Mouse (Mus musculus): ENCODE data around the gene Iqch.

Gene Iqch

DNA sequence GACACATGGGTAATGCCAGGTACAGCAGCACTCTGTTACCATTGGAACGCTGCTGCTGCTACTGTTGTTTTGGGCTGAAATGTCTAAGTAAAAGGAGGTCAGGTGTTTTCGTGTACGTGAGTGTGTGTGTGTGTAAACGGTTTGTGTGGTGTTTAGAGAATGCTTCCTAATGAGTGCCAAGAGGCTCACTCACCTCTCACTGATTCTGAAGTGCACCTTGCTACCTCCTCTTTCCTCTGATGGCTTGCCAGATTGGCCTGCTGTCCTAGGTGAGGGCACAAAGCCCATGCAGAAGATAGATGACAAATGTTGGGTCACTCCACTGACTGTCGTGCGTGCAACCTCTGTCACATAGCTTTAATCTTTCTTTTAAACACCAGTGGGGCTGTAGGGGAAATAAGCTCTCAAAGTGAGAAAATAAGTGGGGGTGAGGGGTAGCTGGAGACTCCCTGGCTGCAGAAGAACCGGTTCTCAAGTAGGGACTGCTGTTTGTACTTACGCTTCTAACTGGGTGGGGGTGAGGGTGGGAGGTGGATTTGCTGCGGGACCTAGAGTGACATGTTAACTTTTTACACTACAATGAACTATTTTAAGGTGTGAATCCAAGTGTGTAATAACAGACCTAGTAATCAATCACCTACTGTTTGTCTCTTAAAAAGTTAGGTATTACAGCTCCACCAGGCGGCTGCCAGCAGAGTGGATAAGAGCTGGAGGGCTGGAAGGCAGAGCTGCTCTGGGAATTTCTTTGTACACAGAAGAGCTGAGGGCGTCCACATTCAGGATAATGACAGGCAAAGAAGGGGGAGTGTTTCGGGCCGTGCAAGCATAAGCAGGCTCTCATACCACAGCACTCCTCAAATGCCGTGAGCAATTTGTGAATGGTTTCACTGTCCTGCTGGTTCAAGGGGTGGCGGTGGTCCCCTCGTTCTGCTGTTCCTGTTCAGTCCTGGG, 10.5 kb upstream of the Iqch start:
- in situ Hi-C loops (cut with MboI, MseI) = no loop called here

DNA sequence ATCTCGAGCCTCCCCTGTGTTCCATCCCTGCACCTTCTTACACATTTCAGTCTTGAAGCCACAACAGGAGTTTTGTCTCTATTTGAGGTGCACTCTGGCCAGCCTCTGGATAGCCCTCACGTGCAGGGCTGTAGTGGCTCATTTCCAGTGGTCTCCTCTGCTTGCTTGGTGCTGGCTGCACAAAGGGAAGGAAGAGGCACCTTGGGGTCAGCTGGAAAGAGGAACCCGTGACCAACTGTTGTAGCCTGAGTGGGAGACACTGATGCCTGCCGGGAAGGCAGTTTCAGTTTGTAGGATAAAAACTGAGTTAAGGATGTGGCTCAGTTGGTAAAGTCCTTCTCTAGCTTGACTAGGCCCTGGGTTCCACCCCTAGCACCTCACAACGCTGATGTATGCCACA, 9.7 kb upstream of the Iqch start:
- in situ Hi-C loops (cut with MboI, MseI) = no loop called here

DNA sequence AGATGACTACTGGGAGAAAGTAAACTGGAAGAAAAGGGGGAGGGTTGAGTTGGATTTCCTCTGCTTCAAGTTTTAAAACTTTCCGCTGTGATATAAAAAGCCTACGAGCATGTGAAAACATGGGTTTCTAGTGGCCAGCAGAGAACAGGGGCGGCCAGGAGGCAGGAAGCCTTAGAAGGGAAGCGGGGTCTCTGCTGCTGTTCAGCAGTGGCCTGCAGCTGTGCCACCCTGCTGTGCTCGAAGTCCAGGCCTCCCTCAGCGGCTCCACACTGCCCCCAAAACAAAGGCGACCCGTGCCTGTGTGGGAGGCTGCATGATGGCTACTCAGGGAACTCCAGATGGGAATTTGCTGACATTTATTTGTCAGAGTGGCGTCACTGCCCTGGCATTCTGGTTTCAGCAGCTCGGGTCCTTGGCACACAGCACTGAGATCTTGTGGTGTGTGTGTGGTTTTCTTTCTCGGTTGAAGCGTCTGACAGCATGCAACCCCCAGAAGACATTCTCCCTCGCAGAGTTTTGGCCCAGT, 8.6 kb upstream of the Iqch start:
- in situ Hi-C loops (cut with MboI, MseI) = no loop called here

DNA sequence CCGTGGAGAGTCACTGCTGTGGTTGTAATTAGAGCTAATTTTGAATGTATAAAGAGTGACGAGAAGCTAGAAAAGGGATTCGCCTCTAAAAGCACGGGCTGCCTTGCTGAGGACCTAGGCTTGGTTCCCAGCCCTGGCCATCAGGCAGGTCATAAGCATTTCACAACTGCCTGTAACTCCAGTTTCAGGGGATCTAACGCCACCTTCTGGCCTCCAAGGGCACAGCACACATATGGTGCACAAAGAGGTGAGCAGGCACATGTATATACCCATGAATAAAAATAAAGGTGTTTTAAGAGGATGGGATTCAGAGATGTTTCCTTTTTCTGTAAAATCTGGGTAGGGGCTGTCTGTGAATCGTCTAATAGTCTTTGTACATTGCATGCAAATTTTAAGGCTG, 7.9 kb upstream of the Iqch start:
- in situ Hi-C loops (cut with MboI, MseI) = no loop called here

DNA sequence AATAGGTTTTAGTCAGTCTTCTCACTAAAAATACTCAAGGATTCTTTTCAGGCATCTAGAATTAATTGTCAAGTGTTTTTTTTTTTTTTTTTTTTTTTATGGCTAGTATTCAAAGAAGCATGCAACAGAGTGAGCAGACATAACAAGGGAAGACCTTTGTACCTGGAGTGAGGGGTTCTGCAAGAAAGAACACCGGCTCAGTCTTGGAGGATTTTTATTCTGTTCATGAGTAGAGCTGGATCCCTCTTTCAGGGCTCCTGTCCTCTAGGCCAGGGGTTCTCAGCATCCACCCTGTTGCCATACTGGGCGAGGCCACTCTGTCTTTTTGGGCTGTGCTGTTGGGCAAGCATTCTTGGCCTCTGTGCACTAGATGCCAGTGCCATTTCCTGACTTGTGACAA, 7.5 kb upstream of the Iqch start:
- in situ Hi-C loops (cut with MboI, MseI) = no loop called here

DNA sequence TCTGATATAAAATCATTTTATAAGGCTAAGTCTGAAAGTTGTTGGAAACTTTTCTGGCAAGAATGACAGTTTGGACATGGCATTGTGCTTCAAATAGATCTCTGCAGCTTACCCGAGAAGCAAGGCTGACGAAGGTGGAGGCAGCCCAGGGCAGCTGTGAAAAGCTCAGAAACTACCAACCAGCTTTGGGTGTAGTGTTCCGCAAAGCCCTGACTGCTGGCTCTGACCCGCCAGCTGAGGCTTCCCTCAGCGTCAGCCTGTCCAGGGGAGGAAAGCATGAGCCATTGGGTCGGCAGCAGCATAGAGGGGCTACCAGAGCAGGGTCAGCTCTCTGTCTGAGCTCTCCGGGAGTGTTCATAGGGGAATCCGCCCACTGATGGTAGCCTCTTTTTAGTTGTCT, 7.0 kb upstream of the Iqch start:
- in situ Hi-C loops (cut with MboI, MseI) = no loop called here

DNA sequence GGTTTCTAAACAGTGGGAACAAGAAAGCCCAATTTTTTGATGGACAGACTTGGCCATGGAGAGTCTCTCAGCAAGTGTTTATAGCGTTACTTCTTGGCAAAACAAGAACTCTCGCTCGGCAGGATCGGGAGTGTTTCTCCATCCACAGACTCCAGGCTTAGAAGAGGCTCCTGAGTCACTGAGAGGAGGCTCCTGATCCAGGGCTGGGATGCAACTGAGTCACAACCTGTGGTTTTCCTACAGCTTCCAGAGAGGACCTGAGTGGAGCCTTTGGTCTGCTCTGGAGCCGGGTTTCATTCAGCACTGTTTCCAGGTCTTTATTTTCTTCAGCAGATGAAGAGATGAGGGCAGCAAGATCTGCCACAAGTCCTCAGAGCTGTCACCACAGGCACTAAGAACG, 5.7 kb upstream of the Iqch start:
- in situ Hi-C loops (cut with MboI, MseI) = no loop called here

DNA sequence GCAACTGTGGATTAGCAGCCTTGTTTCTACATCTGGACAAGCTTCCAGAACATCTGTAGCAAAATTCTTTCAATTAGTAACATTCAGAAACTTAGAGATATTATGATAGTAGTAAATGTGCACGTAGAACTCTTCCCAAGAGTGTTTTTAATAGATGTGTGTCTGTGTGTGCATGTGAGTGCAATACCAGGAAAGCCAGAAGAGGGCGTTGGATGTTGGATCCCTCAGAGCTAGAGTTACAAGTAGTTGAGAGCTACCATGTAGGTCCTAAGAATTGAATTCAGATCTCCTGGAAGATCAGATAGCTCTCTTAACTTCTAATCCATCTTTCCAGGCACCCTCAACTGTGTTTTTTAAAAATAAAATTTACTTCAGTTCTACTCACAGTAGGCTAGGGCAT, 4.3 kb upstream of the Iqch start:
- in situ Hi-C loops (cut with MboI, MseI) = no loop called here

DNA sequence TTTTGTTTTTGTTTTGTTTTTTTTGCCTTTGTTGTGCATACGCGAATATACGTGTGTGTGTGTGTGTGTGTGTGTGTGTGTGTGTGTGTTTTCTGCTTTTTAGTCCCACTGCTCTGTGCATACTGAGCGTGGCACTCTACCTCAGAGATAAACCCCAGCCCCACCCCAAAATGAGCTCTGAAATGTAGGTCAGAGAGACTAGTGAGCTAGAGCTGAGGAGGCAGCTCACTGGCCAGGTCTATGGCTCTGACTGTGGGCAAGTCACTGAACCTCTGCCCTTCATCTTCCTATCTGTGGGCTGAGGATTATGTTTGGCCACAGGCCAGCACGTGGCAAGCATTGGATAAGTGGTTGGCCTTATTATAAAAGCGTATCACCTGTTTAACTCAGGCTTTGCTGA, 1.6 kb upstream of the Iqch start:
- in situ Hi-C loops (cut with MboI, MseI) = no loop called here

DNA sequence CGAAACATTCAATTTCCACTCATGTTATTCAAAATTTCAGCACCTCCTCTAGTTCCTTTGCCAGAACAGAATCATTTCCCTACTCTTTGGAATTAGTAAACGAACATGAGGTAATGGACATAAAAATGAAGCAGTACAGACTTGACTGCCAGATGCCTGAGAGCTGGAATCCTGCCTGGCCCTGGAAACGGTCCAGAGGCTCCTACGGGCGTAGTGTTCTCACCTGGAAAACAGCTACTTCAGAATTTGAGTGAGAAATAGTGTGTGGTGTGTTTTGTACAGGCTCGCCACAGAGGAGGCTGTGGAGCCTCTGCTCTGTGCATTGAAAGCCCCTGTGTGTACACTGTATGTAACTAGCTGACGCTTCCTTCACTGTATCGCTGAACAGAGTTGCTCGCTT, 5.6 kb downstream of the Iqch start:
- in situ Hi-C loops (cut with MboI, MseI) = no loop called here

DNA sequence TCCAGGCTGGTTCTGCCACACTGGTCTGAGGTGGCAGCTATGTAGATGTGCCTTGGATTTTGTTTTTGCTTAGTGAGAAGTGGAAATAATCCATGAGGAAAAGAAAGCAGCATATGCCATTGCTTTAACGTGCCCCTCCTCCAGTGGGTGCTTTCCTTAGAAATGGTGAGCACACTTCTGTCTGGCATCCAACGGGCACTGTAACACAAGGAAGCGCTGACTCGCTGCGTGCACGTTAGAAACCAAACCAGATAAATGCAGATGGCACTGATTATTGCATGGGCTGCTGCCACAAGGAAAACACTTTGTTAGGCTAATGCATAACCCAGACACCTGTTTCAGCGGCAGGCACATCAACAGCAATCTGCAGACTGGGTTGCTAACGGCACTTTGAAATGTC, 6.6 kb downstream of the Iqch start:
- in situ Hi-C loops (cut with MboI, MseI) = no loop called here

DNA sequence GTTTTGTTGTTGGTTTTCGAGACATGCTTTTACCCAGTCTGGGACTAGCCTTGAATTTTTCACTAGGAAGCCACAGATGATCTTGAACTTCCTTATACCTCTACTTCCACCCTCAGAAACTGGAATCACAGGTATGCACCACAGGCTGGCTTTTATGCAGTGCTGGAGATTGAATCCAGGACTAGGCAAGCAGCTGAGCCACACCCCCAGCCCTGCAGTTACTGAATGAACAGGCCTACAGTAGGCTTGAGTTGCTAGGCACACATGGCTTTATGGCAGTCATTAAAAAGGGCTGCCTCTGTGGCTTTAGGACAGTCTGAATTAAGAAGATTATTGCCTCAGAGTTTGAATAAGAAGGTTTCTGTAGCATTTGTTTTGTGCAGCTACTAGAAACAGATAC, 7.3 kb downstream of the Iqch start:
- in situ Hi-C loops (cut with MboI, MseI) = no loop called here

DNA sequence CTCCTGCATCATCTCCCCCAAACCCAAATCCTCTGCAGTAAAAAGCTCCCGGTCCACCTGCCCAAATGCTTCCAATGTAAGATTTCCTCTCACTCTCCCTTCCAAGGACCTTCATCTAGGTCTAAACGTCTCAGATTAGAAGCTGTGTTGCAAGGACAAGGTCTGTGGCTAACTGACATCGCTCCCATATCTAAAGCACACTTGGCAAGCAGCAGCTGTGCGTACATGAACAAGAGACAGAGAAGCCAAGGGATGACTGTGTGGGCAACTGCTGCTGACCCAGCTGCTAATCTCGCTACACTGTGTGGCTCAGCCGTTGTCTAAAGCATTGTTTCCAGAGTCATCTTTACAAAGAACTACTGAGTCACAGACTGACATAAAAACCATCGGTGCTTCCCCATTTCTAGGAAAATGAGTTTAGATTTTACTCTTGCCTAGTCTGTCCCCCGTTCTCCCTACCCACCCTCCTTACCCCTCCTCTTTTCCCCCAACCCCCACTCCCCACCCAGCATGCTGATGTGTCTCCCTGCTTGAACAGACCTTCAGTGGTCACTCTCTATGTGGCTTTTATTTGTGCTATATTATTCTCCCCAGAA, 10.5 kb downstream of the Iqch start:
- in situ Hi-C loops (cut with MboI, MseI) = no loop called here

DNA sequence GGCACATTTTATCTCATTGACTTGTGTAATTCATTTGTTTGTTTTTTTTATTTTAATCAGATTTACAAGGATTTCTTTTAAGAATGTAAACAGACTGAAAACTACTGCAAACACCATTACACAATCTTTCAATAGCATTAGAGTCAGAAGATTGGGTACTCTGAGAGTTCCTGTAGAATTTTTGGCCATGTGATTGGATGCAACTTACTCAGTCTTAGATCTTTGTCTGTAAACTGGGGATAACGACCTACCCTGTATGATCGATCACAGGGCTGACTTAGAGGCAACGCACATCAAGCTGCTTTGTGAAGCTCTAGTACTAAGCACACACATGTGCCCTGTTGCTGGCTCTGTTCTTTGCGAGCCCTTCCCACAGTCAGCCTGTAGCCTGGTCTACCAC, 11.7 kb downstream of the Iqch start:
- in situ Hi-C loops (cut with MboI, MseI) = no loop called here

DNA sequence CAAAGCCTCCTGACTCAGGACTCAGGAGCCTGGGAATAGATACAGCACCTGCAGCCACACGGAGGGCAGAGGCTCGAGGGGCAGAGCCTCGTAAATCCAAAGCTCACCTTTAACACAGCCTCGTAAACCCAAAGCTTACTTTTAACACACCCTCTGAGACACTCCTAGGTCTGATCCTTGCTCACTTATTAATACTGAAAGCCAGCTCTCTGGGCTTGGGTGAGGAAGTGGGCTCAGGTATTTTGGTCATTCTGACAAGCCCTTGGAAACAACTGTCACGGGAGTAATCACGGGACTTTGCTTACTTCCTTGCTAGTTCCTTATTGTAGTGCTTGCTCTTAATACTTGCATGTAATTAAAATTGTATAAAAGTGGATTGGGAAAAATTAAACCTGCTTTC, 13.1 kb downstream of the Iqch start:
- in situ Hi-C loops (cut with MboI, MseI) = no loop called here

DNA sequence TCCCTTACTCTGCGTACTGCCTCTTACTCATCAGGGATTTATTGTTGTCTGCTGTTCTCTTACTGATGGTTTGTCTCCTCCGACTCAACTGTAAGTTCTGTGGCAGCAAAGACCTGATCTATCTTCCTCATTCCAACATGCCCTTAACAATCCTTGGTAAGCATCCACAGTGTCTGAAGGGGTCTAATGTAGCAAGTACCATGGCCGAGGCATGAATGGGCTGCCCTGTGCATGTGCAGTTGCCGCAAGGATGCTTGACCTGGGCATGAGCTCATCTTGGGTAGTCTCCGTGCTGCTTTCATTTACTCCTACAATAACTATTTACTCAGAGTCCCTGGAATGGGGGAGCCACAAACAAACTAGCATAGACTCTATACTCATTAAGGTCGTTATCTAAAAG, 17.0 kb downstream of the Iqch start:
- in situ Hi-C loops (cut with MboI, MseI) = no loop called here

DNA sequence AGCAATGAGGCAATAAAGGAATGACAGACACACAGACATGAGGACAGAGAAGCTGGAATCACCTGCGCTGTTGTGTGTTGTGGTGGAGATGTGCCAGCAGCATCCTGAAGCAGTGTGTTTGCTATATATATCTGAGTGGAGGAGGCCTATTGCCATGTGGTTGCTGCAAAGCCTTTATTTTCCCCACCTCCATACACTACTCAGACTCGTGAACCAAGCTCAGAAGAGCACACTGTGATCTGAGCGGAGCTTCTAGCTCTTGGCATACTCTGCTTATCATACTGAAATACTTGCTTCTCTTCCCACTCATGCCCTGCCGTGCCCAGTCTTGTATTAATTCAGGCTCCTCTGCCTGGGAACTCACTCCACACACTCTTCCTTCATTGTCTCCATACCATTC, 20.5 kb downstream of the Iqch start:
- in situ Hi-C loops (cut with MboI, MseI) = no loop called here

DNA sequence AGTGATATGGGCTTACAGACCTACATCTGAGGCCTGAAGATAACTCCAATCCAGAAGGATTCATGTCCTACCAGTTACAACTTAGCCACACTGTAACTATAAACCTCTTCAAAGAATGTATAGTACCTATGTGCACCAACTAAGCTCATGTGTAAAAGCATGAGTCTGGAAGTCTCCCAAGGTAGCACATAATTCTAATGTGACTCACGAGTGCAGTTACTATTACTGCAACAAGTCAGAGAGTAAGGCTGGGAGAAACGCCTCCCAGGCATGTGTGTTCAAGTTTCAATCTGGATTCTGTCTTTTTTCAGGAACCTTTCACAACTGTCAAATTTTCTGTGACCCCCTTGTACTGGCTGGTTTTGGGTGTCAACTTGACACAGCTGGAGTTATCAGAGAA, 22.2 kb downstream of the Iqch start:
- in situ Hi-C loops (cut with MboI, MseI) = no loop called here

DNA sequence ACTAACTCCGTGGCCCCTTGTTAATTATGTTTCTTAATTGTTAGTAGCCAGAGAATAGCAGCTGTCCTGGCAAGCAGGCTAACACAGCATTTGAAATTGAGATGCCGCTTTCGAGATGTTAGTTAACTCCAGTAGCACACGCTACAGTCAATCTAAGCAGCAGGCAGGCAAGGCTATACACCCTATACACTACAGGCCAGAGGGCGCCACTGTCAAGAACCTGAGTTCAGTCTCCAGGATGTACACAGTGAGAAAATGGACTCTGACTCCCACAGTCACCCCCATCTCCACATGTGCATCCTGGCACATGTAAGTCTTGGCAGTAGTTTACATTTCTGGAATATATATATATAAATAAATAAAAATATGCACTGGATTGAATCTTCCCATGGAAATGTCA, 22.6 kb downstream of the Iqch start:
- in situ Hi-C loops (cut with MboI, MseI) = no loop called here

DNA sequence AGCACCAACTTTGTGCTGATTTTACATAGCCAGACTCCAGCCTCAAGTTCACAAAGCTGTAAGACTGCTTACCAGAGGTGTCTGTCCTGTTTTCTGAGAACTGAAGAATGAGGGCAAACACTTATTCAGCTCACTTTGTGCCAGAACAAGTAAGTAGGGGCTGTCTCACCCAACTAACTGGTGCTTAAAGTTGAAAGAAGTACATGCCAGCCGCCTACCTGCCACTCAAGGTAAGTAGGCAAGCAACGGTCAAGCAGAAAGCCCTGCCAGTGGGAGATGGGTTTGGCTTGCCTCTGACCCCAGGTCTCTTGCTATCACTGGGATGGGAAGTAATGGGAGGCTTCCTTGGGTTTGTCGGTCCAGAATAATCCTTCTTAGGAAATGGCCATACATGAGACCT, 24.8 kb downstream of the Iqch start:
- in situ Hi-C loops (cut with MboI, MseI) = no loop called here

DNA sequence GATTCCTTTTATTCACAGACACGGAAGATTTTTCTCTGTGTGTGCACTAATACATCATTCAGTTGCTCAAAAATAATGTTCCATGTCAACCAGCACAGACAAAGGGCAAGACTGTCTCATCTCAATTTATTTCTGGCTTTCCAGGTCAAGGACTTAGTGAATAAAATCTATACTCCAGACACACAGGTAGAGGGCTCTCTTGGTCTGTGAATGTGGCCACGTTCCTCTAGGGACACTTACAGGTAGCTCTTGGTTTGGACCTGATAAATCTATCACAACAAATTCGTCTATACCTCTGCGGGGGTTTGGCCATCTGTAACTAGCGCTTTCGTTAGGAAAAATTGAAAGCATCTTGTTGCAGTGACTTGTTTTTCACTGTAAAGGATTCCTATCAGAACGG, 29.4 kb downstream of the Iqch start:
- in situ Hi-C loops (cut with MboI, MseI) = no loop called here

DNA sequence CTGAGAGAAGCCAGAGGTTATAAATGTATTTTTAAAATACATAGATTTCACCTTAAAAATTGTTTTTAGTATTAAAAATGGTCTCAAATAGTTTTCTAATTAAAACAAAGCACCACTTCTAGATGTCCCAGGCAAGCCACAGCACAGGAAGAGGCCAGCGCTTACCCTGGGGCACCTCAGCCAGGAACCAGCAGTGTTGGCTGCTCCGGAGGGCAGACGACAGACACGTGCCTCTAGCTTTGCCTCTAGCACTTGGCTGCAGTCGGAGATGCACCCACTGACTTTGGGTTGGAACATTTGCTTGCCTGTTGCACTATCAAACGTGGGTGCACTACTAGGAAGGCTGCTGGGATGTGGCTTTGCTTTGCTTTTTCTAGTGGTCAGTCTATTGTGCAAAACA, 30.4 kb downstream of the Iqch start:
- in situ Hi-C loops (cut with MboI, MseI) = no loop called here

DNA sequence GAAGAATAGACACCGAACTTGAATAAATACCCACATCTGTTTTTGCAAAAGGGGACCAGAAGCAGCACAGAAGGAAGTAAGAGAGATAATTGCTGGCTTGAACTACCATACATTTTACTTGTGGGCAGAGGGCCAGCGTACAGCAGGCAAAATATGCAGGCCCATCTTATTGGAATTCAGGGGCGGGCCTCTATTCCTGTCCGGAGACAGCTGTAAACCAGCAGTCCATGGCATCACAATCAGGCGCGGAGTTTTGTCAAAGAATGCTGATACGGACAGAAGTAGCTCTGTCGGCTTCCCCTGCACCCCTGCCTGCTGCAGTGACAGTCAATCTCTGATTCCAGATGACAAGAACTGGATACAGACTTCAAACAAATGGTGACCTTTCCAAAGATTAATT, 33.5 kb downstream of the Iqch start:
- in situ Hi-C loops (cut with MboI, MseI) = no loop called here
